Mouse (Mus musculus) liver, postnatal 0 days (tissue): ENCODE measurements at regions not wholly inside any gene's neighbourhood (a gene's known extent, or its start where the extent isn't known, plus 50 kb on each side); places are given as distances from the start of the nearest gene placed in this dataset.
A peak's percentile ranks its signal among the peaks of the same experiment; 100 is the strongest.

Experiments used
- ATAC-seq: fragments of 200-750 bp; cut with Nextera tagmentation; 2 replicates; pipeline ENCODE4 v1.8.0; 2017; ENCODE audit warnings: mild to moderate bottlenecking, moderate library complexity
- DNase-seq: peaks from one replicate; pipeline ENCODE4 v3.0.0-alpha.2; 2016
- H3K27ac ChIP-seq: fragments of 300-500 bp; sonication (generic); 2 replicates; pipeline ENCODE4 v1.5.1; 2014; ENCODE audit warnings: antibody characterized with exemption, moderate library complexity, mild to moderate bottlenecking, low read depth
- H3K27me3 ChIP-seq: fragments of 300-500 bp; sonication (generic); 2 replicates; pipeline ENCODE4 v1.6.1; 2014; ENCODE audit warnings: low read length, control low read depth, mixed read lengths; ENCODE audit not compliant: insufficient read depth
- H3K36me3 ChIP-seq: fragments of 300-500 bp; sonication (generic); replicated peaks from 2 replicates; pipeline ENCODE4 v1.6.1; 2014; ENCODE audit warnings: mild to moderate bottlenecking, control low read depth, low read length, moderate library complexity, mixed read lengths; ENCODE audit not compliant: insufficient read depth
- H3K4me1 ChIP-seq: fragments of 300-500 bp; sonication (generic); 2 replicates; pipeline ENCODE4 v1.6.1; 2014; ENCODE audit warnings: antibody characterized with exemption, mild to moderate bottlenecking, control low read depth; ENCODE audit not compliant: insufficient read depth
- H3K4me2 ChIP-seq: fragments of 300-500 bp; sonication (generic); 2 replicates; pipeline ENCODE4 v1.6.1; 2014; ENCODE audit warnings: low read depth, mild to moderate bottlenecking, low read length, moderate library complexity, mixed read lengths
- H3K4me3 ChIP-seq: fragments of 300-500 bp; sonication (generic); 2 replicates; pipeline ENCODE4 v1.5.1; 2014; ENCODE audit warnings: low read depth, low read length
- H3K9ac ChIP-seq: fragments of 300-500 bp; sonication (generic); replicated peaks from 2 replicates; pipeline ENCODE4 v1.6.1; 2014; ENCODE audit warnings: mild to moderate bottlenecking, moderate library complexity
- H3K9me3 ChIP-seq: fragments of 300-500 bp; sonication (generic); 2 replicates; pipeline ENCODE4 v1.6.1; 2016; ENCODE audit warnings: mild to moderate bottlenecking, control low read depth, low read length, mixed read lengths
- CTCF ChIP-seq: sonication (generic); IDR thresholded peaks from 2 replicates; pipeline ENCODE4 v1.5.1; 2016; ENCODE audit warnings: antibody characterized with exemption, low read depth
- EP300 ChIP-seq: IDR thresholded peaks from 2 replicates; pipeline ENCODE4 v1.6.1; 2016; ENCODE audit warnings: antibody characterized with exemption, low read depth, mild to moderate bottlenecking
- WGBS: fragments of 180-500 bp; shearing (Covaris S2); extraction: QIAGEN DNeasy Blood & Tissue Kit; methylation state at CpG from one replicate; pipeline ENCODE4 v1.1.7; 2014; ENCODE audit not compliant: insufficient replicate concordance; 5-methylcytosine and 5-hydroxymethylcytosine counted together

- Histone ChIP-seq H3K36me3 (no peaks in the 10 kb centered on the region), H3K4me2 (no peak overlapping the region), H3K27ac (no peak overlapping the region), H3K4me3 (no peak overlapping the region), H3K9me3 (no peaks in the 10 kb centered on the region), H3K9ac (no peak overlapping the region), H3K27me3 (no peaks in the 10 kb centered on the region), H3K4me1 (0 out of 2 replicates have a peak, but pooled peaks cover 3% of the 10 kb centered on the region)
- ATAC-seq (no peak), DNase-seq (no peak)
- no peak for TF ChIP-seq EP300
- no peak for TF ChIP-seq CTCF
- 54% methylated on average over 6 of the region's 6 CpGs for WGBS
Observed at GRCm38 (mm10) chr1:191486766-191487165, 83.7 kb upstream of the Ppp2r5a start.

GRCm38 (mm10) chr1:191484726-191485425 is 81.8 kb upstream of the Ppp2r5a start:
- Histone ChIP-seq H3K27ac (no peak overlapping the region), H3K4me3 (no peak overlapping the region), H3K4me2 (no peak overlapping the region), H3K9ac (no peak overlapping the region), H3K36me3 (no peaks in the 10 kb centered on the region), H3K9me3 (no peaks in the 10 kb centered on the region), H3K27me3 (no peaks in the 10 kb centered on the region), H3K4me1 (peaks cover 15% of the 10 kb centered on the region; the same call in 1 of the 2 replicates)
- TF ChIP-seq EP300 (no peak), CTCF (no peak)
- ATAC-seq, result no peak
- no peak for DNase-seq
- WGBS, result 74% methylated on average over 8 of the region's 8 CpGs

- H3K4me2 ChIP-seq, result peak overlapping the region; percentile 13; the same call in 1 of the 2 replicates
- TF ChIP-seq CTCF (peak; percentile 52), EP300 (peak; percentile 64; the same call in 1 of the 2 replicates)
- no peaks in the 10 kb centered on the region for H3K36me3 ChIP-seq
- no peaks in the 10 kb centered on the region for H3K27me3 ChIP-seq
- H3K27ac ChIP-seq, result peak overlapping the region; percentile 44
- no peaks in the 10 kb centered on the region for H3K9me3 ChIP-seq
- H3K9ac ChIP-seq, result no peak overlapping the region
- ATAC-seq (peak; percentile 82), DNase-seq (peak; percentile 36)
- 15% methylated on average over 13 of the region's 13 CpGs for WGBS
- peaks cover 14% of the 10 kb centered on the region for H3K4me1 ChIP-seq
- no peak overlapping the region for H3K4me3 ChIP-seq
Observed at GRCm38 (mm10) chr1:191479906-191480379, 76.9 kb upstream of the Ppp2r5a start.

GRCm38 (mm10) chr1:191472551-191472950 is 69.5 kb upstream of the Ppp2r5a start:
- 75% methylated on average over 5 of the region's 5 CpGs for WGBS
- H3K4me3 ChIP-seq, result no peak overlapping the region
- no peaks in the 10 kb centered on the region for H3K36me3 ChIP-seq
- DNase-seq (no peak), ATAC-seq (no peak)
- no peak overlapping the region for H3K4me2 ChIP-seq
- TF ChIP-seq EP300 (no peak), CTCF (no peak)
- H3K27ac ChIP-seq, result no peak overlapping the region
- peaks cover 3% of the 10 kb centered on the region; the same call in 1 of the 2 replicates for H3K9me3 ChIP-seq
- no peak overlapping the region for H3K9ac ChIP-seq
- H3K4me1 ChIP-seq, result peaks cover 4% of the 10 kb centered on the region; the same call in 1 of the 2 replicates
- no peaks in the 10 kb centered on the region for H3K27me3 ChIP-seq

- Histone ChIP-seq H3K4me1 (peaks cover 7% of the 10 kb centered on the region; the same call in 1 of the 2 replicates), H3K9ac (no peak overlapping the region), H3K4me3 (no peak overlapping the region), H3K27ac (no peak overlapping the region), H3K27me3 (no peaks in the 10 kb centered on the region), H3K36me3 (no peaks in the 10 kb centered on the region), H3K9me3 (peaks cover 3% of the 10 kb centered on the region; the same call in 1 of the 2 replicates), H3K4me2 (no peak overlapping the region)
- TF ChIP-seq EP300, result no peak
- no peak for TF ChIP-seq CTCF
- ATAC-seq (no peak), DNase-seq (no peak)
- 56% methylated on average over 2 of the region's 2 CpGs for WGBS
Observed at GRCm38 (mm10) chr1:191471489-191471888, 68.4 kb upstream of the Ppp2r5a start.

GRCm38 (mm10) chr1:191470190-191470985 is 67.3 kb upstream of the Ppp2r5a start:
- H3K4me1 ChIP-seq, result peaks cover 12% of the 10 kb centered on the region
- peak; percentile 51 for ATAC-seq
- DNase-seq, result no peak

More at GRCm38 (mm10) chr1:191470190-191470985, 67.3 kb upstream of the Ppp2r5a start:
- 24% methylated on average over 13 of the region's 13 CpGs for WGBS
- Histone ChIP-seq H3K36me3 (no peaks in the 10 kb centered on the region), H3K27ac (peak overlapping the region; percentile 5; the same call in 1 of the 2 replicates), H3K4me2 (no peak overlapping the region), H3K27me3 (no peaks in the 10 kb centered on the region), H3K9me3 (peaks cover 3% of the 10 kb centered on the region; the same call in 1 of the 2 replicates), H3K9ac (no peak overlapping the region), H3K4me3 (no peak overlapping the region)
- TF ChIP-seq CTCF, result no peak
- TF ChIP-seq EP300, result no peak; the same call in 1 of the 2 replicates
